Mouse (Mus musculus) gastrocnemius, postnatal 14 days (tissue): Measurements from ENCODE around the gene Ptprg. TPM values are rescaled to one million over a fixed set of nuclear protein-coding genes. Genes with fewer than 3 reads are reported as not detected.
"Not testable (repeated sequence)": the region's sequence is repeated elsewhere in the genome, so short reads cannot be mapped to it uniquely, and the experiment has no call there.

Experiments used
- DNase-seq: peaks from one replicate; pipeline ENCODE4 v3.0.0; 2021; ENCODE audit warnings: mixed read lengths
- intact Hi-C: fragments of 180-260 bp; cut with DNase I; formaldehyde crosslinking; loops from one replicate; pipeline ENCODE4 v1.15.1; 2025; ENCODE audit warnings: low total_unique reads
- total RNA-seq, 2 experiments: library from RNA; stranded (reverse); gene quantifications; 2 replicates each; pipeline ENCODE4 v1.2.3; 2021

Ptprg gene
- total RNA-seq, 2 experiments from 2014 or later: 31.2 to 34.5 TPM

DNA sequence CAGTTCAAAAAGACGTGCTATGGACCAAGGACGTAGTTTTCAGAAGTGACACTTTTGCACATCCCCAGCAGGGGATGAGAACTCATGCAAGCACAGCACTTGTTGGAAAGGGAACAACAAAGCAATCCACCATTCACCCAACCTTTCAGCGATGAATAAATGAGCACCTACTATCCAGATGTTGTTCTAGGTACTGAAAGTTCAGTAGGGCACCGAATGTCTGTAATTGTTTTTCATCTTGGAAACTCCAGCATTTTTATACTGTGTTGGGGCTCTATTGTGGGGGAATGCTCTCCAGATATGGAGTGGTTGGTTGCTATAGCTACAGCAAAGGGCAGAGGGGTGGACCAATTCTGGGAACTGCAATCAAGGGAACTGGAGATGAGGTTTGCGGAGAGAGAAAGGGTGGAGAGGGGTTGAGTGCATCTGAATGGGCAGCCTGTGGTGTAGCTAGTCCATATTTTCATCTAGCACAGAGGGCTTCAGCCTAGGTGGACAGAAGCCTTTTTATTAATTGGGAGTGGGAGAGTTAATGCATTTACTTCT is 352.9 kb downstream of the Ptprg start:
- DNase-seq: no peak
- intact Hi-C loops: loop anchor here (10.0 kb wide), 1 partner anchor 189 kb away; no protein-coding TSS in a partner anchor

DNA sequence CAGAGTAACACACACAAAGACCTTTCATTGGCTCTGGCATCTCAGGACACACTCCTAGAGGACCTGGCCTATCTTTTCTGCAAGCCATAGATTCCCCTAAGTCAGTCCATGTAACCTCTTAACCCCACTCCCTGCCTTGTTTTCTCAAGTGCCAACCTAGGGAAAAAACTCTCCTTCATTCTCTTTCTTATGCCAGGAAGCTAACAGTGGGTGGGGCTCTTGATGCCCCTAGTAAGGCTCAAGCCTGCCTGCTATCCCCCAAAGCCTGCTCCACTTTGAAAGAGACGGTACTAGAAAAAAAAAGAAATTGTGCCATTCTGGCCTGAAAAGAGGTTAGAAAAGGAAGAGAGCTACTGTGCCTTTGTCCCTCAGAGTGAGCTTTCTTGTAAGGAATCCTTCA is 358.9 kb downstream of the Ptprg start:
- DNase-seq: no peak
- intact Hi-C loops: no loop called here

DNA sequence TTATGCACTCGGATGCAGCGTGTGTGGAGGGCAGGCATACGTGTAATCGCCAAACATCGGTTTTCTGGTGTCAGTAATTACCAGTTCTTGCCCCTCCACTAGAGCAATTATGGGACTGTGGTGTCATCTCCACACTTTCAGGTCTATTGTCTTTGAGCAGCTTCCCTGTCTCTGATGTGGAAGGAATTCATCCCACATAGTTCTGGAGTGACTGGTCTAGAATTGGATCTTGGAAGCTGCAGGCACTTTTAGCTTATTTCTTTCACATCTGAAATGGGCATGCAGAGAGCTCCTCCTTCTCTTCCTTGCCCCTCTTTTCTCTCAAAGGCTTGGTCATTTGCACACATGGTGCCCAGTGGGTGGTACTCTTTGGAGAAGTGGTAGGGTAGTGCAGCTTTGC is 363.9 kb downstream of the Ptprg start:
- intact Hi-C loops: no loop called here
- no peak for DNase-seq

DNA sequence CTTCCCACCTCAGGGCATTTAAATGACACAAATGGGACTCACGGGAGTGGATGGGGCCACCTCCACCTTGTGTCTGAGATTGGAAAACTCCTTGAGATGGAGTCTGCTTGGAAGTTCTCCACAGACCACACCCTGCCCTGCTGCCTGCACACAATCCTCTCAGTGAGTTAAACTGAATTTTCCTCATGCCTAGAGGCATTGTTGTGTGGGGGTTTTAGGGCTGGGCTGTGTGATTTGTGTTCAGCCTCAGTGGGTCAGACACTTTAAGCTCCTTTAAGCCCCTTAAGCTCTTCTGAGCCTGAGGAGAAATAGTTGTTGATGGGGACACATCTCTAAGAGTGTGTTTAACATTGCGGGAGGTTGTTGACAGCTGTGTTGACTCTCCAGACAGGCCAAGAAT is 375.2 kb downstream of the Ptprg start:
- intact Hi-C loops: no loop called here
- no peak for DNase-seq

DNA sequence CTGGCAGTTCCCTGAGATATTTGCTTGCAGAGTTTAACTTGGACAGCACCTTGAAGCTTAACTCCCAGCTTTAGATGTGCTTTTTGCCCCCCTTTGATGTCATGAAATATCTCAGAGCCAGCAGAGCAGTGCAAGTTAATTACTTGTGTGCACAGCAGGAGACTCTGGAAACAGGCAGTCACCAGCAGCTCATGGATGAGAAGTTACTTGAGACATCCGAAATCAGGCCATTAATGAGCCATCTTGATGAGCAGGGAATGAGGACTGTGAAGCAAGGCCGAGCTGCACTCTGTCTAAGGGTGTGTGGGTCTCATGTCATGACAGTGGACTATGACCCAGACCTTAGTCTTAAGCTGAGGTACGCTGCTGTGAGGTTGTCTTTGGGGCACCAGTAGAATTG is 379.2 kb downstream of the Ptprg start:
- DNase-seq: no peak
- intact Hi-C loops: no loop called here

DNA sequence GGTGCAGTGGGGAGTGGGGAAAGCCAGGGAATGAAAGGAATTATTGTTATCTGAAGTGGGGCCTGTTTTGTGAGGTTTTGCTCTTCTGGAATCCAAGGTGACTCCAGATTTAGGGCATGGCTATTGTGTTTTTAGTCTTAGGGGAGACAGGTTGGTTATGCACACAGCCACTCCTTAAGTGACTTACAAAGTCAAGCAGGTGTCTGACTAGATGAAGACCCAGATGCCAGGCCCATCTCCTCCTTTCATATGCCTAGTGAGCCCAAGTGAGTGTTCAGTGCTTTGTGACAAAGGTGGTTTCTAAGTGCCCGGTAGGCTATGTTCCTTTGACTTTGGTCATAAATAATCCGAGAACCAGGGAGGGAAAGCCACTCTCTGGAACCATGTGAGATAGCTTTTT is 381.2 kb downstream of the Ptprg start:
- DNase-seq: no peak
- intact Hi-C loops: no loop called here

DNA sequence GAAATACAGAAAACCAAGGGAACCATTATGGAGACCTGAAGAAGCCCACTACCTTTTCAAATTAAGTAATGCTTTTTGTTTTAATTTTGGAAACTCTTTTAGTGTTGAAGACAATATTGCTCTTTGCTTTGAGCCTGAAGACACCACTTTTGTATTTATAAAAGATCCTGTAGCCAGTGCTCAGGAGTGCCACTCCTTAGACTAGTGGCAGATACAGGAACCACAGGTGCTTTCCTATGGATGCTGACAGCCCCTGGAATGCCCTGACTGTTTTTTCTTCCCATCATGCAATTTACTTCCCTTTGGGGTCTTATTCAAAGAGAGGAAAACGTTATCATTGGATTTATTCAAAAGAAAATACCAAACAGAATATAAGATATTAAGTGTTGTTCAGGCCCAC is 381.9 kb downstream of the Ptprg start:
- no peak for DNase-seq
- intact Hi-C loops: no loop called here

DNA sequence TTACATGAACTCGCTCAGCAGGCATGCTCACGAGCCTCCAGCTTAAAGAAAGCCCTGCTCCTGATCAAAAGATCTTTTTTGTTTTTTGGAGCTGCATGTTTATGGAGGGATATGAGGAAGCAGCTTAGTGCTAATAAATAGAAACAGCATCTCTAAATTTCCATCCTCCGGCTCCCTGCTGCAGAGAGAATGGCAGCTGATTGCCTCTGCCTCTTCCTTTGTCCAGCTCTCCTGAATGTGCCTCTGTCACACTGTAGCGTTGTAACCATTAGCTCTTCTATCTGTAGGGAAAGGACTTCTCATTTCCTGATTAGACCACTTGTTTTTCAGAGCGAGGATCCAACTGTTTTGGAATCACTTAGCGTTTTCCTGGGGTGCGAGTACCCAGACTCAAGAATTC is 382.4 kb downstream of the Ptprg start:
- no peak for DNase-seq
- intact Hi-C loops: no loop called here

DNA sequence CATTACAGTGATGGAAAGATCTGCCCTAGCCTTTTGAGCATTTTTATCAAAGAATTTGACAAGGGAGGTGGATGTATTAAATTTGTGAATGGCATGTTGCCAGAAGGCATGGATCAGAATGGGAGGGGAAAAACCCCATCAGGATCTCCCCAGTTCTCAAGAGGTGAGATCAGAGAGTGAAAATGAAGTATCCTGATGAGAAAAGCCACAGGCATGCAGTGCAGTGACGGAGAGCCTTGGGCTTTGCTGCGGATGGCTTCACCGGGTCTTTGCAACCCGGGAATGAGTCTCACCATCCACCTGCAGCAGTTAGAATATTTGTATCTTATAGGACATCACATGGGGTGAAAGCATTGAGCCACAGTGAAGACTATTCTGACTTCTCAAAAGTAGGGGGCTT is 385.6 kb downstream of the Ptprg start:
- DNase-seq: no peak
- intact Hi-C loops: no loop called here

DNA sequence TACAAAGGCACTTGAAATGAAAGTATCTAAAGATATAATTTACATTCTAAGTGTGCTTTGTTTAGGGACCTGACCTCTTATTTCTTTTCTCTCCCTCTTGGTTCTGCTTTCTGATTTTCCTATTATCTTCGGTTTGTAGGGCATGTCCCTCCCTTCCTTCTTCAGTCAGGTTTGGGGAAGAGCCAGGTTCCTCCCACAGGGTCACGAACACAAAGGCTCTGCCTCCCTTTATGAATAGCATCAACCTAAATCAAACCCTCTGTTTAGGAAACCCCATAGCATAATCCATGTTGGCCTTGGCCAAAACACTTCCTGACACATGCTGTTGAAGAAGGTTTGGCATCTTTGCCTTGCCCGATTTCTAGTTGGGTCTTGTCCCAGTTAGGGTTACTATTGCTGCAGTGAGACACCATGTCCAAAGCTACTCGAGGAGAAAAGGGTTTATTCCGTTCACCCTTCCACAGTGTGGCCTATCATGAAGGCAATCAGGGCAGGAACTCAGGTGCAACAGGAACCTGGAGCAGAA is 388.7 kb downstream of the Ptprg start:
- no peak for DNase-seq
- intact Hi-C loops: no loop called here

DNA sequence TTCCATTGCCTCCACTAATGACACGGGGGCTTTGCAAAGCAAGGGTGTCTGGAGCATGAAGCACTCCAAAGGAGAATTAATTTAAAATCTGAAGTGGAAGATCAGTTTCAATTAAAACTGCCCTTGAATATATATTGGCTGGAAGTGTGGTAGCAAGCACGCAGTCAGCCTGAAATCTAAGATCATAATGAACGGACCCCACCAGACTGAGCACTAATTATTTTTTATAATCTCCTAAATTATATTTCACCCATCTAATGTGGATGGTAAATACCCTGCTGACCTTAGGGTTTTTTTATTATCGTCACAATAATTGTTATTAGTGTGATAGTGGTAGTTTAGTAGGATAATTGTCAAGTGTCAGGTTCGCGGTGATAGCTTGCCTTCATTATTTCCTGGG is 397.0 kb downstream of the Ptprg start:
- DNase-seq: no peak
- intact Hi-C loops: no loop called here

DNA sequence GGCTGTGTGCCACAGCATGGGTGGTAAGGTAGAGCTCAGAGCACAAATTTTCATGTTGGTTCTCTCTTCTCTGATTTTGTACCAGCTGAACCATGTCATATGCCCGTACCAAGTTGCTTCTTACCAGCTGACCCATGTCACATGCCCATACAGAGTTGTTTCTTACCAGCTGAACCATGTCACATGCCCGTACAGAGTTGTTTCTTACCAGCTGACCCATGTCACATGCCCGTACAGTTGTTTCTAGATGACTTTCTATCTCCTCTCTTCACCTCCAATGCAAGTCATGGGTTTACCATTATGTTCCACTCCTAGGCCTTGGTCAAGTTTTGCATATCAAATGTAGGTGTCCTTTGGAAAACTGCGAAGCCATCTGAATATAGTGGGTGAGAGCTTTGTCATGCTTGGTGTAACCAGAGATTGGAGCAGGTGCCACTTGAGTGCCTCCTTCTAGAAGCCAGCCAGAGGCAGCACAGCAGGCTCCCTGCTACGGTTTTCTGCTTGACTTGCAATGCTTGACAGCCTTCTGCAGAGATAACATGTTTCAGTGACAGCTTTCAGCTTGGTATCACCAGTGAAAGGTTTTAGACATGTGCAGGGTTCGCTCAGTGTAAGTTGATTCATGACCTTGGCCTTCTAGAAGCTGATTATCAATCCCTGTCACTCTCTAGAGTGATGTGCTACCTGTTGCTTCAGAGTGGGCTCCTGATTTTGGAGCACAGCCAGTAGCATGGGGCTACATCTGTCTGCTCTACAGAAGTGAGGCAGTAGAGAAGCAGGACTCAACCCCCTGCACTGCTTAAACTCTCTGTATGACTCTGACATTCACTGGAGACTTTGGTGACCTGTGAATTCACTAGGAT is 401.9 kb downstream of the Ptprg start:
- intact Hi-C loops: no loop called here
- no peak for DNase-seq

DNA sequence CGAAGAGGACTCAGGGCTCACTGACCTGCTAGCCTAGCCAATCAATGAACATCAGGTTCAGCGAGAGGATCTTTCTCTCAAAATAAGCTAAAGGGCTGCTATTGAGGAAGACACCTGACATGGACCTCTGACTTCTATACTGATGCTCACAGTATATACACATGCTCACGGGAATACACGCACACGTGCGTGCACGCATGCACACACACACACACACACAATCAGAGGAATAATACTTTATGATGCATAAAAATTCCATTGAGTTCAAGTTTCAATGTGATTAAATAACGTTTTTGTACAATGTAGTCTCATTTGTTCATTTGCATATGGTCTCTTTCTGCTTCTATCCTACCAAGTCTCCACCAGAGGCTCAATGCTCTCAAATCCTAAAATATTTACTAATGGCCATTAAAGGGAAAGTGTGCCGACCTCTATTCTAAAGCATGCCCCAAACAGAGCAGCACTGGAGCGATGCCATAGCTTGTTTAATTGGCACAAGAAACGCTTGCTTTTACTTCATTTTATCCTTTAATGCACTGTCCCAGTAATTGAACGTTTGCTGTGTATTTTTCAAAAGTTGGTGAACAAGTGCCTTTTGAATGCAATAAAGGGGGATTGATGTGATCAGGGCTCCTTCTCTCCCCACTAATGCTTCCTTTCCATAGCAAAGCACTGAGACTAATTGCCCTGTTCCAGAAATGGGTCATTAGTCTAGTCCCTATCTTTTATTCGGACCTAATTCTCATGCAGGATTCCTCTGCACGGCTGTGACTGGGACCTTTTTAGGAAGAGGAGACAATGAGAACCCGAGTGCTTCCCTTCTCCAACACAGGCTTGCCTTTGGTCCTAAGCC is 407.2 kb downstream of the Ptprg start:
- intact Hi-C loops: no loop called here
- no peak for DNase-seq

DNA sequence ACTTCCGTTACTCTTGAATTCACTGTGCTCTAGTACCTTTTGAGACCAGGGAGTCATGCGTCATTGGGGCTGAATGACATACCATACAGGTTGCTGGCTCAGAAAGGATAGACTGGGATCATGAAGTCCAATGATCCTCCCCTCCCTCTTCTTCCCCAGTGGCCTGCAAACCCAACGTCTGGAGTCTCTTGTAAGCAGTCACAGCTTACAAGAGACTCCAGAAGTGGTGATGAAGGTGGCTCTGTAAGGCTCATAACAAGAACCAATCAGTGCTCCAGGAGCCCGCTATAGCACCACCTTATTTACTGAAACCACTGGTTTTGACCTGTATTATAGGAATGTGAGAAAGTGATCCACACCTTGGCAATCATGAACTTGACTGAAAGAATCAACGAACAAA is 408.8 kb downstream of the Ptprg start:
- intact Hi-C loops: no loop called here
- no peak for DNase-seq

DNA sequence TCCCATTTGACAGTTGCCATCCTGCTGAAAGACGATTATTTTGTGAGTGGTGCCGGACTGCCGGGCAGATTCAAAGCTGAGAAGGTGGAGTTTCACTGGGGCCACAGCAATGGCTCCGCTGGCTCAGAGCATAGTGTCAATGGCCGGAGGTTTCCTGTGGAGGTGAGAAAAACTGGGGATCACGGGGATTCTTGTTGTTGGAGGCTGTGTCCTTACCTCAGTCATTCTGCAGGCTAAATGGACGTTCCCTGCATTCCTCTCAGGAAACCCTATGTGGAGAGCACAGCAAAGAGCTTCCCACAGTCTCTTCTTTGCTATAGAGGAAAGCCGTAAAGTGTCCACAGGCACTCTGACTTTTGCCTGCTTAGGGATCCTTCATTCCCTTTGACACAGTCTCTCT is 409.2 kb downstream of the Ptprg start:
- DNase-seq: no peak

DNA sequence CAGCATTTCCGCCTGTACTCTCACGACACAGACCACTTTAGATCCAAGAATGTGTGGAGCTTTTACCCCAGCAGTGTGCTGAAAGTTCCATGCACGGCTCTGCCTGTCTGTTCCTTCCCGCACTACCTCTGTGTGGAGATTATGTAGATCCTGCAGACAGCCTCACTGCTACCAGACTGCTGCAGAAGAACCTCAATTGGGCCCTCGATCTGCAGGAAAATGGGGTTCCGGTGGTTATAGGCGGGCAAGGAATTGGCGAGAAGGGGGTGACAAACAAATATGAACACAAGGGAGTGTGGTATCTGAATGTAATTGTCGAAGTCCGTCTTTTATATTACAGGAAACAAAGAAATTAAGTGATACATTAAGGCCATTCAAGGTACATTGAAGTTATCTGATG is 410.5 kb downstream of the Ptprg start:
- no peak for DNase-seq
- intact Hi-C loops: no loop called here

More for the DNA sequence above, 409.2 kb downstream of the Ptprg start:
- intact Hi-C loops: no loop called here

DNA sequence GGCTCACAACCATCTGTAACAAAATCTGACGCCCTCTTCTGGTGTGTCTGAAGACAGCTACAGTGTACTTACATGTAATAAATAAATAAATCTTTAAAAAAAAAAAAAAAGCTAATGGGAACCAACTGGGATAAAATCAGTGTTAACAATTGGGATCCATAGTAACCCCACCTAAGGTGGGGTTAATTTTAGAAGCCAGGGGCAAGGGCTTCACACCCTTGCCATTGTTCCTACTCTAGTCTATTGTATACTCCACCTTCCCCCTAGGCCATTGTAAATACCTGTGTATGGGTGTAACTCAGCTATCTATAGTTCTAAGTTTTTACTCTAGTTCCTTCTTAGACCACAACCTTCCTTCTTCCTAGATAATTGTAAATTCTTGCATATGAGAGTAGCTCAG is 411.0 kb downstream of the Ptprg start:
- intact Hi-C loops, DNase-seq: not testable (repeated sequence)

DNA sequence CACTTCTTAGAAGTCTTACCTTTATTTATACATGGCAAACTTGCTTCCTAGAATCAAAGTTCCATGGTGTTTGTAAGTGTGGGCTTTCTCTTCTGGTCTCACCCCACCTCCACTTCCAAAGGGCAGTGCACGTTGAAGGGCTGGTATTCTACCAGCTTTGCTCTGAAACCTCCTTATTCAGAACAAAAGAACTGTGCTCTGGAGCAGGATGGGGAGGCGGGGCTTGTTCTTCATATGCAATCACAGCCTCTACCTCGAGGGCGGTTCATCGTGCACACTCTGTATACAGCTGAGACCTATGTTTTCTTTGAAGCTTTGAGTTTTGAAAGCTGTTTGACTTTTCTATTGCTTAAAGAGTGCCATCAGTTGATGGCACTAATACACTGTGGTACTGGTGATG is 412.5 kb downstream of the Ptprg start:
- intact Hi-C loops: no loop called here
- no peak for DNase-seq

DNA sequence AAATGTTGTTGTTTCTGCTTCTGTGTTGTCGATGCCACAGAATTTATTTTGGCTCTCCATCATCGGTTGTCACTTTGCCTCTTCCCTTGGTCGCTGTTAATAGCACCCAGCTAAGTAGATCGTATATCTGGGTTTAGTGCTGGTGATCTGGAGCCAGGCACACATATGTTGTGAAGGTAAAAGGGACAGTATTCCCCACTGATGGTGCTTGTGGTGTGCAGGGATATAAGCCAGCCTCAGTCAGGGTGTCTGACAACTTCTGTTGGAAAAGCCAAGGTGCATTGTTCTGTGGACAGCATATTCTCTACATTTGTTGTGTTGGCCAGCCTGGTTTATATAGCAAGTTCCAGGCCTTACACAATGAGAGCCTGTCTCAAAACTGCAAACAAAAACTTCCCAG is 428.4 kb downstream of the Ptprg start:
- no peak for DNase-seq
- intact Hi-C loops: no loop called here

DNA sequence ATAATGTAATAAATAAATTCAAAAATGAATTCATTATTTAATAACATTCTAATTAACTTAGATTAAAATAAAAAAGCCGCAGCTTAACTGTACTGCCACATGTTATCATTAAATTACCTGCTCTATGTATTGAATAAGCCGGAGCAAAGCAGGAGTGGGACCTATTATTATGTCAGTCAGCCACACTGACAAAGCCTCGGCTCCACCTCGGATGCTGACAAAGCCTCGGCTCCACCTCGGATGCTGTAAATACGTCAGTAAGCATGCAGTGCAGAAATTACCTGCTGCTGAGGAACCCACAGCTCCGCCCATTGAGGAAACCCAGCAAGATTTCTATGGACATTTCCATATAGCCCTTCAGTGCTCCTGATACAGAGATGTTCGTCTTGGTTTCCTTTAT is 429.7 kb downstream of the Ptprg start:
- DNase-seq: no peak
- intact Hi-C loops: no loop called here
